Mouse (Mus musculus) frontal cortex, postnatal 10 days (tissue): ENCODE measurements around the gene Gnat1.

Experiments
- DNase-seq, 2 experiments: peaks; one replicate each; pipeline ENCODE4 v3.0.0; 2022; ENCODE audit warnings: low spot score in 2 of 2, mixed read lengths in 1 of 2

The Gnat1 gene

GRCm38 (mm10) chr9:107700114-107700571 lies 20.6 kb upstream of the Gnat1 start:
- peak; percentile 46 to 50 for DNase-seq

GRCm38 (mm10) chr9:107699376-107699980 lies 20.0 kb upstream of the Gnat1 start:
- no peak for DNase-seq

DNA sequence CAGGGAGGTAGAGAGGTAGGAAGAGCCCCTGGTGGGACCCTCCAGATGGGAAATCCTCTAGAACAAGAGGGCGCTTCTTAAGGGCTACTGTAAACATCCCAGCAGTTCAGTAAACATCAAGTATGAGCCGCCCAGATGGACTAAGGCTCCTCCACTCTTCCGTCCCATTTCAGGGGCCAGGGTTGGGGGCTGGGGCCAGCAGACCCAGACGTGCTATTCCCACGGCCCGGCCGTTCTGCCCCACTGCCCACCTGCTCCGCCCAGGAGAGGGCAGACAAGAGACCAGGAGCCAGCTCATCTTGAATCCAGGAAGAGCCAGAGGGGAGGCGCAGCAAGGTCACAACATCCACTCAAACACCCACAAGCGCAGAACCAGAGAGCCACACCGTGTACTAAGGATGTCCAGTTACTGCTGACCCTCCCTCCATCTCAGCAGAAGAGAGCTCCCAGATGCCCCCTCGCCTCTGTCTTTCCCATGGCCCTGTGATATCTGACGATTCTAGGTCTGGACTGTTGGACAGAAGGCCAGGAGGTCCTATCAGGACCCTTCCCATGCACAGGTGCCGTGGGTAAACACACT lies 19.2 kb upstream of the Gnat1 start:
- no peak for DNase-seq

GRCm38 (mm10) chr9:107697811-107698521 lies 18.5 kb upstream of the Gnat1 start:
- DNase-seq: no peak

DNA sequence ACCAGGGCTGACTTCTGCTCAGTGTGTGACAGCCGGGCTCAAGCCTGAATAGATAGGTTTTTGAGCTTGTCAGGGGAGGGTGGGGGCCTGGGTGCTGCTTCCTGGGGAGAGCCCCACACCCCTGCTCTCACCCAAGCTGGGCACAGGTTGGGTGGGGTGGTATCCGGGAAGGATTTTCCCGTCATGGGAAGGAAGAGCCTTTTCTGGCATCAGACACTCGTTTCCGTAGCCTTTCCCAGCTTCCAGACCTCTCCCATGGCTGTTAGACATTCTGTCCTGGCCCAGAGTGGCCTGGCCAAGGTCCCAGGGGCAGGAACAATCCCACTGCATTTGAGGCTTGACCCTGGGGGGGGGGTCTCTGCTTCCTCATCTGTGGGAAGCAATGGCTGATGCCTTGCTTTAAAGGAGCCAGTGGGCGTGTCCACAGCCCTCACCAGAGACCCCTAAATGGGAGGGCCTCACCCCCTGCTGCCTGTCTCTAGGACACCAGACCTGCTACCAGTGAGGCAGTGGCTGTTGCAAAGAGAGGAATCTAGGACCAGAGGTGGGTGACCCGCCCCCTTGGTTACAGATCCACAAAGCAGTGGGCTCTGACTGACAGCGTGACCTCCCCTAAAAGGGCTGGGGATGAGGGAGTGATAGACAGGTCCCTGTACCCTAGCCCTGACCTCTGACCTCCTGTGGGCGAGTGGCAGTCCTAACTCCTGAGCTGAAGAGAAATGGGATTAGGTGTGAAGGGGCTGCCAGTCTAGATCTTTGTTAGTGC lies 17.5 kb upstream of the Gnat1 start:
- no peak for DNase-seq

- no peak for DNase-seq
Measured at GRCm38 (mm10) chr9:107696106-107696479, 16.6 kb upstream of the Gnat1 start.

DNA sequence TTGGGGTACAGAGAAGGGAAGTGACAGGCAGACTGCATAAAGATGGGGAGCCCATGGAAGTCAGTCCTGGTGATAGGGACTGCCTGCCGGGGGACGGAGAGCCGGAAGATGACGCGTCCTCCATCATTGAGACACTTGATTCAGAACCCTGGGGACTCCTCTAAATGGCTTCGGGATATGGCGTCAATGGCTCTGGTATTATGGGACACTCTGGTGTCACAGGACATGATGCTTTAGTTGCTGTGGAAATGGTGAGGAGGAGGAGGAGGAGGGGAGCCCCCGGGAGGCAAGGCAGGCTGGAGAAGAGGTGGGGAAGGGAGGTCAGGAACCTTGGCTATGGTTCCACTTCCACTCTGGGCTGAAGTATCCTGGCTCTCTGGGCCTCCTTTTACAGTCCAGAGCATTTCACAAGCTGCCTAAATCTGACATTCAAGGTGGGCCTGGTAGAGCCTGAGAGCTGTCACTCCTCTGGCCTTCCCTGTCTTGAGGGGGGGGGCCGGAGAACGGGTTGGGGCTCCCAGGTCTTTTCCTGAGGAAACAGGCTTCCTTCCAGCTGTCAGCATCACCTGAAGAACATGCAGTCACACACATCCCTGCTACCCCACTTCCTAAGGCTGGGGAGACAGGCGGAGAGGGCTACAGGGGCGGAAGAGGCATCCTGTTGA lies 16.1 kb upstream of the Gnat1 start:
- no peak for DNase-seq

- no peak for DNase-seq
Measured at GRCm38 (mm10) chr9:107694627-107695026, 15.1 kb upstream of the Gnat1 start.

- DNase-seq: no peak
Measured at GRCm38 (mm10) chr9:107693433-107693987, 14.0 kb upstream of the Gnat1 start.

DNA sequence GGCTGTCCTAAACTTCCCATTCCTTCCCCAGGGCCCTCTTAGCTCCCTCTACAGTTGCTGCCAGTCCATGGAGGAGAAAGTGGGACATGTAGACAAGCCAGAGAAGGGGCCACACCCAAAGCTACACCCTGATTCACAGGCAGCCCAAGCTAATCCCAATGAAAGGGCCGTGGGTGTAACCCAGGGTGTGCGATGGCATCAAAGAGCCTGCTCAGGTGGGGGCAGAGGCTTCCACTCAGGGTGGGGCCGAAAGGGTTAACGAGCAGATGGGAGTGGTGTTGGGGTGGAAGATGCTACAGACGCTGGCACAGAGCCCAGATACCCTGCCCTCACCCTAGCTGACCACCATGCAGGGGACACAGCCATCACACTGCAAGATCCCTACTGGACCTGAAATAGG lies 13.3 kb upstream of the Gnat1 start:
- DNase-seq: no peak

GRCm38 (mm10) chr9:107690391-107690790 lies 10.9 kb upstream of the Gnat1 start:
- DNase-seq: no peak

- DNase-seq: no peak
Measured at GRCm38 (mm10) chr9:107688939-107689338, 9.4 kb upstream of the Gnat1 start.

GRCm38 (mm10) chr9:107688415-107688814 lies 8.9 kb upstream of the Gnat1 start:
- DNase-seq: no peak

DNA sequence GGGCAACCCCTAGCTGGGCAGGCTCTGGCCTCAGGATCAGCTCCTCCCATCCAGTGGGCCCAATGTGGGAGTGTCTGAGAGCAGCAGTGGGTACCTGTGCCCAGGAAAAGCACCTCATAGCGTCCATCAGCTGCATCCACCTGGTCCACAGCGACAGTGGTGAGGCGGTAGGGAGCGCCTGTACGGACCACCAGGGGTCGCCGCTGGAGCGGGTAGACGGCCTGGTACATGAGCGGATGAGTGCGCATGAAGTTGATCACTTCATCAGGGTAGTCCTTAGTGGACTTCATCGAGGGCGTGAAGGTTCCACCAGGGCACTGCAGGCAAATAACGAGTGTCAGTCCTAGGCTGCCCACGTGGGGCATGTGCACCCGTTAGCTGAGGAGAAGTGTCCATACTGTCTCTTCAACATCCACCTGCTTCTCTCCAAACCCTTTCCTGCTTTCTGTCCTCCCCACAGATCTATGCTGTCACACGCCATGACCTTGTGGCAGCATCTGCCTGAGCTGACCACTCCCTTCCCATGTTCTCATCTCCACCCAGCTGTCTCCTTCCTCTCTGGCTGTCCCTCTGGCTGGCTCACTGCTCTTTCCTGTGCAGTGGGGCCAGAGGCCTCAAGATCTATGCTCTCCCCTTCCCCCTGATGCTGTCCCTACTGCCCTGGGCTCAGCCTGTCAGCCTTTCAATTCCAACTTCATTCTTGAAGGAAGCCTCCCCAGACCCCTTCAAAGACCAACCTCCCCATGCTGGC lies 5.9 kb upstream of the Gnat1 start:
- peak in 1 of 2 experiments; percentile 69 for DNase-seq

DNA sequence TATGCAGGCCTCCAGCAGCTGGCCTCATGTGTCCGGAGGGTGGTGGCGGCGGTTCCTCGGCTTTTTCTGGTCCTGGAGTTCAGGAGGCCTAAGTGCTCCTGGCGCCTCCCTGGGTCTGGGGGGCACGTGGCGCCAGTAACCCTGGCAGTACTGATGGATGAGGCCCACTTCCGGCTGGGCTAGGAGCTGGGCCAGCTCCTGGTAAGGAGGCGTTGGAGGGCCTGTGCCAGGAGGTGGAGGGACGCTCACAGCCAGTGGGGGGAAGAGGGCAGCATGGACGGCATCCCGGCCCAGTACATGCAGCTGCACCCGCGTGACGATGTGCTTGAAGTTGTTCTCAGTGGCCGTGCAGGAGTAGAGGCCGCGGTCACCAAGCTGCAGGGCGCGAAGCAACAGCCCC lies 2.9 kb upstream of the Gnat1 start:
- no peak for DNase-seq

DNA sequence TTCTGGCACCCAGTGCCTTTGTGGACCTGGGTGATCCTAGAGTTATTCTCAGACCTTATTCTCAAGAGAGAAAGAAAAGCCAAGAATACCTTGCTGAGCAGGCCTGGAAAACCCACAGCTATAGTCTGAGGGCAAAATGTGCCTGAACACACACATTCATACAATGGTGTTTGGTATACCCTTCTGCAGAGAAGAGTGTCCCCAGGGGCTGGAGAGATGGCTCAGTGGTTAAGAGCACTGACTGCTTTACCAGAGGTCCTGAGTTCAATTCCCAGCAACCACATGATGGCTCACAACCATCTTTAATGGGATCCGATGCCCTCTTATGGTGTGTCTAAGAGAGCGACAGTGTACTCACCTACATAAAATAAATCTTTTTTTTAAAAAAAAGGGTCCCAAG lies 651 bp downstream of the Gnat1 start:
- DNase-seq: no peak

GRCm38 (mm10) chr9:107677819-107678526 lies 1.5 kb downstream of the Gnat1 start:
- DNase-seq: peak in 1 of 2 experiments; percentile 72

DNA sequence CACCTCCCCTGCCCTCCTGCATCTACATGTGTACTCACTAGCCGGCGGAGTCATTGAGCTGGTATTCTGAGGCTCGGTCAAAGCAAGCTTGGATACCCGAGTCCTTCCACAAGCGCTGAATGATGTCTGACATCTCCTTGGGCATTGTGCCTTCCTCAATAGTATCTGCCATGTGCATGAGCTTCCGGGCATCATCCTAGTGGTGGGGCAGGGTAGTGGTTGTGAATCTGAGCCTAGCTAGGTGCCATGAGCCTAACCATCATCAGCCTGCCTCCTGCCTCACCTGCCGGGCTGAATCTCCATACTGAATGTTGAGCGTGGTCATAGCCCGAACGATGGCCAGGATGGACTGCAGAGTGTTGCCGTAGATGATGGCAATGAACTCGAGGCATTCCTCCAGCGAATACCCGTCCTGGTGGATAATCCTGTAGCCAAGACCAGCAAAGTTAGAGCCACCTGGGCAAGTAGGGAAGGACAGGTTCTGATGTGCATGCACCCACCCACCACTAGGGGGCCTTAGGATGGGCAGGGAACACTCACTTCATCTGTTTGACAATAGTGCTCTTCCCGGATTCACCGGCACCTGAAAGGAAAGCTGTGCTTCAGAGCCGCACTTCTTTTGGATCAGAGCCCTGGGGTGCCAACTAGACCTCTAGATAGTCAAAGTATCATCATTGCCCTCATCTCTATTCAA lies 2.3 kb downstream of the Gnat1 start:
- no peak for DNase-seq

GRCm38 (mm10) chr9:107676302-107676701 lies 3.2 kb downstream of the Gnat1 start:
- DNase-seq: no peak
